Comparison of ENCODE assay signal across 8 mouse cellular contexts in the genomic region with DNA sequence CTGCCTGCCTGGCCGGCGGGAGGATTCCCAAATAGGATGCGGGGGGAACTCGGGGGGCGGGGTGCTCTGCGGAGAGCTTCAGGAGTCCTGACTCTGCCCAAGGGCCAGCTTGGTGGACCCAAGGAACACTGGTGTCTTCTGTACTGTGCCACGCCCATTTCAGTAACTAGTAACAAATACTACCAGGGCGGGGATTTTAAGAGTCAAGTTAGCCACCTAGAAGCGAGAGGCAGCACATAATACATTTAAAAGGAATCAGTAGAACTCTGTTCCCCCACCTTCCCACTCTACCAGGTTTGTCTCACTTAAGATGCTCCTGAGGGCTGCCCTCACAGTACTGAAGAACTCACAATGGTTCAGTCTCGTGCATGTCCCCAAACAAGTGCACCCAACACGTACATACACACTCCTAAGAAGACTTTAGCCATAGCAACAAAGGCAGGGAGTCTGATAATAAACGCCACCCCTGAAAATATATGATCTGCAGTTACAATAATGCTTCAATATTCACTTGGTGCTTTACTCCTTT.
A peak's percentile ranks its signal among the peaks of the same experiment; 100 is the strongest.
DNase-seq lines count a peak whose midpoint lies in the region; ATAC-seq and TF ChIP-seq lines count a peak whose summit lies in the region.

No protein-coding gene starts in this region.

- H3K9me3 ChIP-seq in heart, embryonic 11.5 days (replicated peaks; ENCODE audit: control insufficient read depth, low read length), result no peaks in the 10 kb centered on the region
- H3K9me3 ChIP-seq in E14TG2a.4 (ENCODE audit: low read length), result no peaks in the 10 kb centered on the region
- H3K9me3 ChIP-seq in forebrain, embryonic 15.5 days, result no peaks in the 10 kb centered on the region
- H3K9me3 ChIP-seq in liver, embryonic 12.5 days (replicated peaks), result no peaks in the 10 kb centered on the region

- no peak overlapping the region for H3K27ac ChIP-seq in heart, embryonic 11.5 days (ENCODE audit: low read depth, low read length)
- H3K27ac ChIP-seq in forebrain, embryonic 15.5 days (replicated peaks), result peak overlapping the region; percentile 86
- no peak overlapping the region for H3K27ac ChIP-seq in liver, embryonic 12.5 days

- H3K36me3 ChIP-seq in heart, embryonic 11.5 days (ENCODE audit: control insufficient read depth, insufficient read depth, low read length), result no peaks in the 10 kb centered on the region
- H3K36me3 ChIP-seq in E14TG2a.4 (ENCODE audit: insufficient read depth, low read length), result no peaks in the 10 kb centered on the region
- no peaks in the 10 kb centered on the region for H3K36me3 ChIP-seq in forebrain, embryonic 15.5 days
- no peaks in the 10 kb centered on the region for H3K36me3 ChIP-seq in liver, embryonic 12.5 days

- H3K4me1 ChIP-seq in heart, embryonic 11.5 days (ENCODE audit: control insufficient read depth, insufficient read depth, low read length), result no peaks in the 10 kb centered on the region
- no peaks in the 10 kb centered on the region for H3K4me1 ChIP-seq in E14TG2a.4 (replicated peaks; ENCODE audit: low read depth, low read length)
- H3K4me1 ChIP-seq in forebrain, embryonic 15.5 days, result 0 out of 2 replicates have a peak, but pooled peaks cover 3% of the 10 kb centered on the region
- no peaks in the 10 kb centered on the region for H3K4me1 ChIP-seq in liver, embryonic 12.5 days

- DNase-seq in heart, postnatal 25 days (ENCODE audit: low spot score), result no peak
- DNase-seq in urinary bladder, adult 2 months (ENCODE audit: low spot score), result no peak
- no peak for DNase-seq in thymus, postnatal 10 days (ENCODE audit: low spot score in 2 of 2)
- DNase-seq in adrenal gland, postnatal 14 days, result no peak

- H3K4me2 ChIP-seq in heart, embryonic 11.5 days, result peak overlapping the region; percentile 66
- H3K4me2 ChIP-seq in forebrain, embryonic 15.5 days (replicated peaks), result peak overlapping the region; percentile 44
- H3K4me2 ChIP-seq in liver, embryonic 12.5 days, result peak overlapping the region; percentile 74

- TF ChIP-seq CTCF in E14TG2a.4 (conservative IDR thresholded peaks at IDR 0.05; ENCODE audit: low read length), result no peak

- intact Hi-C loops in heart, postnatal 25 days (cut with DNase I), result no loop called here

- WGBS in heart, embryonic 11.5 days (ENCODE audit: insufficient replicate concordance), result 19% methylated on average over 12 of the region's 12 CpGs
- 27% methylated on average over 12 of the region's 12 CpGs for WGBS in forebrain, embryonic 15.5 days
- 14% methylated on average over 12 of the region's 12 CpGs for WGBS in liver, embryonic 12.5 days (ENCODE audit: insufficient replicate concordance)

- H3K9ac ChIP-seq in heart, embryonic 11.5 days (ENCODE audit: low read depth, low read length), result peak overlapping the region; percentile 77; the same call in 1 of the 2 replicates
- peak overlapping the region; percentile 60 for H3K9ac ChIP-seq in forebrain, embryonic 15.5 days (replicated peaks)
- H3K9ac ChIP-seq in liver, embryonic 12.5 days, result peak overlapping the region; percentile 65; the same call in 1 of the 2 replicates

- peak overlapping the region; percentile 59 for H3K4me3 ChIP-seq in heart, embryonic 11.5 days (ENCODE audit: low read depth, low read length)
- peak overlapping the region; percentile 70 for H3K4me3 ChIP-seq in E14TG2a.4 (replicated peaks; ENCODE audit: low read length)
- H3K4me3 ChIP-seq in forebrain, embryonic 15.5 days, result peak overlapping the region; percentile 72
- H3K4me3 ChIP-seq in liver, embryonic 12.5 days, result peak overlapping the region; percentile 66

- ATAC-seq in heart, embryonic 11.5 days (replicated peaks; ENCODE audit: insufficient number of reproducible peaks, low FRiP score, low TSS enrichment), result peak; percentile 64; the same call in 1 of the 2 replicates
- ATAC-seq in forebrain, embryonic 15.5 days (replicated peaks), result peak; percentile 30
- peak; percentile 72; the same call in 1 of the 2 replicates for ATAC-seq in liver, embryonic 12.5 days

- no peaks in the 10 kb centered on the region for H3K27me3 ChIP-seq in heart, embryonic 11.5 days (ENCODE audit: control insufficient read depth, insufficient read depth, low read length)
- no peaks in the 10 kb centered on the region for H3K27me3 ChIP-seq in E14TG2a.4 (ENCODE audit: insufficient read depth, low read length)
- no peaks in the 10 kb centered on the region for H3K27me3 ChIP-seq in forebrain, embryonic 15.5 days
- no peaks in the 10 kb centered on the region for H3K27me3 ChIP-seq in liver, embryonic 12.5 days (replicated peaks)
